Mouse (Mus musculus): ENCODE data around the gene Pdk2.

Gene Pdk2

GRCm38 (mm10) chr11:94986435-94986834 is 54.7 kb downstream of the Pdk2 start:
- DNase-seq, result peak; percentile 60

GRCm38 (mm10) chr11:94985822-94986221 is 55.3 kb downstream of the Pdk2 start:
- no peak for DNase-seq

- peak; percentile 26 for DNase-seq
These were observed 56.0 kb downstream of the Pdk2 start for GRCm38 (mm10) chr11:94985140-94985539.

GRCm38 (mm10) chr11:94979462-94980179 is 61.5 kb downstream of the Pdk2 start:
- peak; percentile 10 for DNase-seq

- DNase-seq, result peak; percentile 95
These were observed 62.2 kb downstream of the Pdk2 start for GRCm38 (mm10) chr11:94978947-94979346.

- peak; percentile 24 for DNase-seq
These were observed 62.8 kb downstream of the Pdk2 start for GRCm38 (mm10) chr11:94978178-94978915.

Measured in thymus, postnatal 14 days (tissue).